Mouse (Mus musculus) v-Abl transformed pro-B cells (cell line): ENCODE data around the gene Msh3.

ENCODE experiments used
- in situ Hi-C, 2 experiments: fragments of 400-800 bp; cut with MboI; formaldehyde crosslinking; loops; one replicate each; pipeline ENCODE4 v1.15.1; 2025; ENCODE audit not compliant: unreplicated experiment in 2 of 2

The Msh3 gene

DNA sequence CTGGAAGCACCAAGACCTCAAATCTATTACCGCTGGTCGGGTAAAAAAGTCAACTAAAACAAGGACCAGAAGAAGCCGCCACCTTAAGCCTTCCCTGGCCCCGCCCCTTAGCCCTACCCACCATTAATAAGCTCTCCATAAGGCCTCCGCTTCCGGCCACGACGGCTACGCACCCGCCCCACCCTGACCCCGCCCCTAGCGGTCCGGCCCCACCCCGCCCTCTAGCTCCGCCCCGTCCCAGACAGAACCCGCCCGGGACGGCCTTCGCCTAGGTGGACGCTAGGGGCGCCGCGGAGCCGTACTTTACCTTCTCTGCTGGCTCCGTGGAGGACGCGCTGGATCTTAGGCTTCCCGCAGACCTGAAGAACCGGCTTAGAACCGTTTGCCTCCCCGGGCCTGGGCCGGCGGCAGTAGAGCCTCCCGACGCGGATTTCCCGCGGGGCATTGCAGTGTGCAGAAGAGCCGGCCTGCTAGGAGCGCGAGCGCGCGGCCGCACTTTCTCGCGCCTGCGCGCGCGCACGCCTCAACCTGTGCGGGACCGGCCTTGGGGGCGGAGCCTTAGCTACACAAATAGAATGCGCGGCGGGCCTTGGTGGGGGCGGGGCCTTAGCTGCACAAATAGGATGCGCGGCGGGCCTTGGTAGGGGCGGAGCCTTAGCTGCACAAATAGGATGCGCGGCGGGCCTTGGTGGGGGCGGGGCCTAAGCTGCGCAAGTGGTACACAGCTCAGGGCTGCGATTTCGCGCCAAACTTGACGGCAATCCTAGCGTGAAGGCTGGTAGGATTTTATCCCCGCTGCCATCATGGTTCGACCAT, at the start of gene Msh3, which contains the start of gene Dhfr:
TSS of gene Msh3 (minus strand) at position 548 of the 816 bp plus-strand sequence.
TSS of gene Dhfr (plus strand) at position 271 of the 816 bp plus-strand sequence.
- in situ Hi-C loops = loop anchor here (5.0 to 25.0 kb wide), 5 partner anchors 128 to 970 kb away; partner anchors contain the start of genes Fam151b (in 2 of the 2) and Zcchc9 (in 1 of the 2)

DNA sequence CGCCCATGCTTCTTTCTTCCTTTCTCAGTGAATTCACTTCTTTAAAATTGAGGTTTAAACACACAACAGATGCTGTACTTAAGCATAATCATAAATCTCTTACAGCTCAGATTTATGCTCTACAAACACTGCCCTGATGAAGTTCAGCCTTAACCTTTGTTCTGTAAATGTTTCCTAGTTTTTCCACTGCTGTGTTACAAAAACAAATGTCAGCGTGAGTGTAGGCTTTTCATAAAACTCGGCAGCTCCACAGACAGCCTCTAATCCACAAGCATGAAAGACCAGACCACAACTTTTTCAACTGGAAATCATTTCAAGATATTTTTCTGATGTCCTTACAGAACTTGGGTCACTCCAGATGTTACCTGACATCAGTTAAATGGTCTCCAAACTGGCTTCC, 48.7 kb upstream of the Msh3 start:
- in situ Hi-C loops = no loop called here

DNA sequence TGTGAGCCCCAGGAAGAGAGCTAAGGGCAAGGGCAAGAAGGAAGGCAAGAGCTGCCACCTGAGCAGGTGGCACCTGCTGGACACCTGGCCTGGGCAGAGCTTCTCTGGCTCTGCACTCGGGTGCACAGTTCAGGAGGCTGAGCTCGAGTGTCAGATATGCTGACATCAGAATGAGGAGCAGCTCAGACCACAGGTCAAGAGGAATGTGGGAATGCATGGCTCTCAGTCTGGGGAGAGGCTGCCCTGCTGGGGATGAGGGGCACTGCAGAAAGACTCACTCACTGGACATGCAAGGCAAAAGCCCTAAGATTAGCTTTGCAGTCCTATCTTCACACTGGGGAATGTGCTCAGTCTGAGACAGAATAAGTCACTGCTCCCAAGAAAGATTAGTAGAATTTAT, 47.3 kb upstream of the Msh3 start:
- in situ Hi-C loops = no loop called here

DNA sequence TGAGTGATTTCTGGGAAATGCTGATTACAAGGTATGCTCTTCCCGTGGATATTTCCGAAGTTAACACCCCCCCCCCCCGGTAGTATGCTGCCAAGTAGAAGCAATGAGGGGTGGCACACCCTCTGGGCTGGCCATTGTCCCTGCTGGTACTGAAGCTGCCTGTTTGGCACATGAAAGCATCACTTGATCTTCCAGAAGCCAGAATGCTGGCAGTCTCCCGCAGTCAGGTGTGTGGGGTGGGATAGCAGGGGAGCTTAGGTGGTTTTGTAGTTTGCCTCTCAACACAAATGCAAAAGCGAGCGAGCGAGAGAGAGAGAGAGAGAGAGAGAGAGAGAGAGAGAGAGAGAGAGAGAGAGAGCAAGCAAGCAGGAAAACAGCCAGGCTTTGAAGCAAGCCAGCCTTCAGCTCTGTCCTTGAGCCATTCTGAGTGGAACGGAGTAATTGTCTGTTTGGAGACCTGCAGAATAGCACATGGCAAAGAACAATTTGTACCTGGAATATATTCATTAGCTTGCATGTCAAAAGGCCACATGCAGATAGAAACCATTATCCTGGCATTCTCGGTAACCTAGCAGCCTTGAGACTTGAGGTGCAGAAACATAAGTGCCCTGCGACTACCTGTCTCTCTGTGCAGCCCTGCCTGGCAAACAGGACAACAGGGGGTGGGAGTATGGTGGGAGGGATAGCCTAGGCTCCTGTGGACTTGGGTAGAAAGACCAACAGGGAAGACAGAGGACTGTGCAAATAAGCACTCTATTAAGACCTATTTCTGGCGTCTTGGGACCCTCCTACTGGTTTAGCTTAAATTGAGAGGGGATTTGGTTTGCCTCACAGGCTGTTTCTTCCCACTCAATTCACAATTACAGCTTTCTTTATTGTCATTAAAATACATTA, 43.9 kb upstream of the Msh3 start:
- in situ Hi-C loops = no loop called here

DNA sequence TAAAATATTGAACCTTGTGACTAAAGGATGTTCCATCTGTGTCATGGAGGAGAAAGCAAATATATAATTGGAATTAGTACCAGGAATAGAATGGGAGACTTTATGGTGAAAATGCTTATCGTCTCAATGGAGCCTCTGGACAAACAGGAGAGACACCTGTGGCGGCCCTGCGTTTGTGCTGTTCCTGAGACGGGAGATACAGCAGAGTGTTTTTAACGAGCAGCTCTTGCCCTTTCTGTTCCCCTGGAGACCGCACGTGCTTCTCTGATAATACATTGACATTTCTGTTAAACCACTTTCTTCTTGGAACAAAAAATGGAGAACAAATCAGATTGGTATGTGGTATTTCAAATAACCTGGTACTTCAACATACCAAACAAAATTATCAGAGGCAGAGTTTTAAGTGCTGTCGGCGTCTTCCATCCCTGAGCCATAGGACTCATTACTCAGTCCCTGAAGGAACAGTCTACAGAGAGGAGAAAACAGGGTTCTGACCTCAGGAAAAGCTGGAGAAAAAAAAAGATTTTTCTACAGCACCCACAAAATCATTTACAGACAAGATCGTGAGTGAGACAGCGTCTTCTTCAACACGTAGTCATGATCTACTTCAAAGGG, 38.4 kb upstream of the Msh3 start:
- in situ Hi-C loops = no loop called here

DNA sequence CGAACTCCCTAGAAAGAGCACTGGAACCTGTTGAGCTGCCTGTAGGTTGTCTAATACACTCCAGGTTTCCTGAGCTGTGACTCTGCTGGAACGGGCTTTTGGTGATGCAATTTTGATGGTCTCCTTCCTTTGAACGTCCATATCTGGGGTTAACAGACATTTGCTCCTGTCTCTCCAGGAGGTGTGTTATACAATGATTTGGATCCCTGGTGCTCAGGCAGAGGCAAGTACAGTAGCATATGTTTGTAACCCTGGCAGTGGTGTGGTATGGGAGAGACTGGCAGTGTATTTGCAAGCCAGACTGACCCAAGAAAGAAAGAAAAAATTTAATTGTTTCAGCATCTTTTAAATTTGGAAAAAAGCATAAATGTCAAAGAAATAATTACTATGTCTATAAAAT, 32.6 kb upstream of the Msh3 start:
- in situ Hi-C loops = no loop called here

DNA sequence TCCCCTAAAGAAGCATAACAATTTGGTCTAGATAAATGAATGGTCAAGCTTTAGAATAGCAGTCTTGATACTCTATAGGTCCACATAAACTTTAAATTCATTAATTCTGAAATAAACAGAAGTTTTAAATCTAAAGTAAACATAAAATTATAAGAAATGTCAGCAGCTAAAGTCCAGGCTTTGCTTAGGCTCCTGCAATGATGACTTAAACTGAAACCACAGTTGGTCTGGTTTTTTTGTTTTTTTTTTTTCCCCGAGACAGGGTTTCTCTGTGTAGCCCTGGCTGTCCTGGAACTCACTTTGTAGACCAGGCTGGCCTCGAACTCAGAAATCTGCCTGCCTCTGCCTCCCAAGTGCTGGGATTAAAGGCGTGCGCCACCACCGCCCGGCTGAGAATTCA, 16.7 kb upstream of the Msh3 start:
- in situ Hi-C loops = loop anchor here in 1 of 2 experiments (25.0 kb wide), 1 partner anchor 616 kb away; no protein-coding TSS in a partner anchor

DNA sequence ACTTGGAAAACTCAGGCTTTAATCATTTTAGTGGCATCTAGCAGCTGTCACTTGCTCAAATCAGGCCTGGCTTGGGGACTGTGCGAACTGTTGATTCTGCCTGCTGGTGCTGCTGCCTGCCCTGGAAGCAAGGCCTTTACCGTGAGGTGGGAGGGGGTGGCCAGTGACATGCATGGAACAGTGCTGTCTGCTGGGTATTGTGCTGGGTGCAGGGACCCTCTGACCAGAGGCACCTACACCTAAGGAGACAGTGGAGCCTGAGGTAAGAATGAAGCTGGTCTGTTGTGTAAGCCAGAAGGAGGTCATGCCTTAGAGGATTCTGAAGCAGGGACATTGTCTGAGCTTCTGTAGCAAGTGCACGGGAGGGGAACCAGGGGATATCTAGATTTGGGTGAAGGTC, 16.0 kb upstream of the Msh3 start:
- in situ Hi-C loops = loop anchor here in 1 of 2 experiments (25.0 kb wide), 1 partner anchor 616 kb away; no protein-coding TSS in a partner anchor

DNA sequence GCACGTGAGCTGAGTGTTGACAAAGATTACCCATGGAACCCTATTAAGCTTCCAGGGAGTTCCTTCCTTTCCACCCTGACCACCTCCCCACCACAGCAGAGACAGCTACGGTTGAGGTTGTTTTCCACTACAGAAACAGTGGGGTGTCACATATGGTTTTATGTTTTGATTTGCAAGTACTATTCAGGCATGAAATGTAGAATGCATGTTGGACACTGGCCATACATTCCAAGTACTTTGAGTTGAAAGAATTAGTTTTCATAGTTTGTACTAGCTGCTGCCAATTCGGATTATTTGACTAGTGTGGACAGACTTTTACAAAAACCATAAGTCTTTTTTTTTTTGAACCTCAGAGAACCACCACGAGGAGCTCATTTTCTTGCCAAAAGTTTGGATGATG, 10.5 kb upstream of the Msh3 start:
- in situ Hi-C loops = loop anchor here in 1 of 2 experiments (25.0 kb wide), 1 partner anchor 622 kb away; no protein-coding TSS in a partner anchor

DNA sequence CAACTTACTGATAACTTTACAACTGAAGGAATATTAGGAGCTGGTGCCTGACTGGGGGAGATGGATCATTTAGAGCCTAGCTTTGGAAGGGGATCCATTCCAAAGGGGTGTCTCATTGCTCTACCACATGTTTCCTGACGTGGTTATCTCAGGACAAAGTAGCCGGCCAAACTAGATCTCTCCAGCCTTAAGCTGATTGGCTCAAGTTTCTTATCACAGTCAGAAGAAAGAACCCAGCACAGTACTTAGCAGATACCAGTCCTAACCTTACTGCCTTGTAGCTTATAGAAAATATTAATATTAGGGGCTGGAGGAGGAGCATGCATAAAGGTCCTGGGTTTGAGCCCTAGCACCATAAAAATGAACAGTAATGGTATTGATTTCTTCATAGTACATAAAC, 6.8 kb upstream of the Msh3 start:
- in situ Hi-C loops = loop anchor here in 1 of 2 experiments (25.0 kb wide), 1 partner anchor 626 kb away; no protein-coding TSS in a partner anchor

DNA sequence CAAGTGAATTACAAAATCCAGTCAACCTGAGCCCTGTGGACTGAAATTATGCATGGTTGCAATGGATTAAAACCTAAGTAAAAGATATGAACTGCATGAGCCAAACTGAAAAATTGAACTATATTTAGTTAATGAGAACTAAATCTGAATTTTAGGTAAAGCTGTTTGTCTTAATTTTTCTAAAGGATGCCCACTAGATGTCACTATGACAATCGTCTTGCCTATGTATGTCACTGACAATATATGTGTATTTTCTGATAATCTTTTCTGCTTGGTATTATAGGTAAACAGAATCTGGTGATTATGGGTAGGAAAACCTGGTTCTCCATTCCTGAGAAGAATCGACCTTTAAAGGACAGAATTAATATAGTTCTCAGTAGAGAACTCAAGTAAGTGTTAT, 2.8 kb upstream of the Msh3 start:
- in situ Hi-C loops = loop anchor here (5.0 to 25.0 kb wide), 5 partner anchors 125 to 967 kb away; partner anchors contain the start of genes Fam151b (in 2 of the 2) and Zcchc9 (in 1 of the 2)

DNA sequence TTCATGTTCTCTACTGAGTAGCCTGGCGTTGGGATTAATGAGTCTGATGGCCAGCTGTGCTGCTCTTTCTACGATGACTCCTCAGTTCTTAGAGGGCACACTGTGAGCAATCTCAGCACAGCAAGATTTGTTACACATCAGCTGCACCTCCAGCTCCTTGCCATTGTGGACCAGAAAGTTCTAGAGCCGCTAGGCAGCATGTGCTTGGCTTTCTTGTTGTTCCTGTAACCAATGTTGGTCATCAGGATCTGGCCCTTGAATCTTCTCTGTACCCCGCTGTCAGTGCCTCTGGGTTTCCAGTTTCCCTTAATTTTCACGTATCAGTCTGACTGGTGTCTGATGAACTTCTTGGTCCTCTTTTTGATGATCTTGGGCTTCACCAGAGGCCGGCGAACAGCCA, 1.6 kb upstream of the Msh3 start:
- in situ Hi-C loops = loop anchor here (5.0 to 25.0 kb wide), 5 partner anchors 126 to 968 kb away; partner anchors contain the start of genes Fam151b (in 2 of the 2) and Zcchc9 (in 1 of the 2)

DNA sequence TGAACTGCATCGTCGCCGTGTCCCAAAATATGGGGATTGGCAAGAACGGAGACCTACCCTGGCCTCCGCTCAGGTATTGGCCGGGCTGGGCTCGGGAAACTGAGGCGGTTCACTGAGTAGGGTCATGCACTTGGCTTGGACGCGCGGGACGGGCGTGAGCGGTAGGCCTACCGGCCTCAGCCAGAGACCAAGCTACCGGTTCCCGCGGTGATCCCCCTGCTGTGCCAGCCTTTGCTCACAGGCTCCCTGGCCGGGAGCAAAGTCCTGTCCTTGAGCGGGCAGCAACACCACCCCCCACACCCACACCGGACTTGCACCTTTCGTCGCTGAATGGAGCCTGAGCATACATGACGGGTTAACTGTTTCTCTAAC, 455 bp upstream of the Msh3 start:
- in situ Hi-C loops = loop anchor here (5.0 to 25.0 kb wide), 5 partner anchors 127 to 970 kb away; partner anchors contain the start of genes Fam151b (in 2 of the 2) and Zcchc9 (in 1 of the 2)

DNA sequence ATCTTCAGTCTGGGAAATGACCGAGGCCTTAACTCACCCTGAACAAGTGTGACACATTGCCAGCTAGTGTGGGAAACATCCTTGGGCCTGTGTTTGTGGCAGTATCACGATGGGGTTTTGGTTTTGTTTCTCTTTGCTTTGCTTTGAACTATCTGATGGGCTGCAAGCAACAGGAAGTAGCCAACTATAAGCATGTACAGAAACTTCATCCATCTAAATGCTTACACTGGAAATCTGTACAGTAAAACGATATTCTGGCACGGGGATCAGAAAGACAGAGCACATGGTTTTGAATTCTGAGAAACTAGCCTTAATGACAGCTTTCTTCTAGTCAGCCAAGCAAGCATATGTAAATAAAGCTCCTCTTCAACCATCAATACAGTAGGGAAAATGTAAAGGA, 847 bp downstream of the Msh3 start:
- in situ Hi-C loops = loop anchor here in 1 of 2 experiments (10.0 to 25.0 kb wide), 3 partner anchors 549 to 971 kb away; partner anchors contain the start of gene Zcchc9

DNA sequence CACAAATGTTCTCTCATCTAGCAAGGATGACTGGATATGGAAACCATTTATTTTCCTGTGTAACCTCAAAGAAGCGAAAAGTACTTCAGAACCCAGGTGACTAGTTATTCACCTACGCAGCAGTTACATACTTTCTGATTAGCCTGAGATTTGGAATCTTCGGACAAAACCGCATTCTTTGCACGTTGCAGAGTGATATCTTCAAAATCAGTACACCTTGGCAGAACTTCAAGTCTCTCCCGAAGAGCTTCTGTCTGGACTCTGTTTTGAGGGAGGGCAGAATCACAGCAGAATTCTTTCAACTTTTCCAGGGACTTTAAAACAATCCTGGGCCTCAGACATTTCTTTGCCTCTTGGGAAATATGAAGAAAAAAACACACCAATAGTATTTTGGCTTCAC, 3.7 kb downstream of the Msh3 start:
- in situ Hi-C loops = loop anchor here in 1 of 2 experiments (10.0 to 25.0 kb wide), 3 partner anchors 546 to 974 kb away; partner anchors contain the start of gene Zcchc9

DNA sequence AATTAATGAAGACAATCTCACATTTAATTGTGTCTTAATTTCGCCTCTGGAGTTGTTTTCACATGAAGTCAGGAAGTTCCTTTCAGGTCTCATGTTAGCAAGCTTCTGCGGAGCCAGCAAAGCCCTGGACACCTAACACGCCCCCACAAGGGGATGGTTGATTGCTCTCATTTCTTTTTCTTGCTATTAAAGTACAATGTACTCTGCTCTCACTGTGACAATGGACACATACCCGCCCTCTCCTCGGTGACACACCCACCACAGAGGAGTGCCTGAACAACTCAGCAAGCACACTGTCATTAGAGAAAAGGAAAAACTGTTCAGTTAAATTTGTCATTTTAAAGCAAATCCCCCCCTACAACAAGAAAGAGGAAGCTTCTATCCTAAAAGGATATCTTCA, 8.5 kb downstream of the Msh3 start:
- in situ Hi-C loops = loop anchor here in 1 of 2 experiments (25.0 kb wide), 1 partner anchor 1409 kb away; no protein-coding TSS in a partner anchor

DNA sequence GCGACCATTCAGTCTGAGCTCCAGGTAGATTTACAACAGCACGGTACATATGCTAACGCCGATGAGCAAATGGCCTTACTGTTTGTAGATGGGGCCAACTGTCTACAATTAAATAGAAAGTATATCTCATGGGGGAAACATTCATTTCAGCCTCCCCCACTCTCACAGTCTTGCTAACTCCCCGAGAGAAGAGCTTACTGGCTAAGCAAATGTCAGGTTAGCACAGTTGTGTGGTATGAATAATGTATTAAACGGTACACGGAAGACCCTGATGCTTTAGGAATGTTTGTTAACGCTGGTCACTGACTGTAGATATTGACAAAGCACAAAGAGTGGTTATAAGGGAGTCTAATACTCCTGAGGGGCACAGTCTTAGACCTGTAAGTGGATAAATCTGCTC, 10.8 kb downstream of the Msh3 start:
- in situ Hi-C loops = loop anchor here in 1 of 2 experiments (25.0 kb wide), 1 partner anchor 1407 kb away; no protein-coding TSS in a partner anchor

DNA sequence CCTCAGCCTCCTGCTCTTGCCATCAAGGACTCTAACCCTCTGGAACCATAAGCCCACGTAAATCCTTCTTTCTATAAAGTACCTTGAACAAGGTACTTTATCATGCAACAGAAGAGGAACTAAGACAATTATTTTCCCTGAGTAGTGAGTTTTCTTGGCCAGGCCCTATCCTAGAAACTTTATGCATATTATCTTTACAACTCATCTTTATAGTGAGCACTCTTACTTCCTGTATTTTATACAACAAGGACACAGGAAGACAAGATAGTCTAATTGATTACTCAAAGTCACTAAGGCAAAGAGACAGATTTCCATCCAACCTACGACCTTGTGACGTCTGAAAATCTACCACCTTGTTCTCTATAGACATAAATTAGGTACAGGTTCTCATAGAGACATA, 15.0 kb downstream of the Msh3 start:
- in situ Hi-C loops = loop anchor here (5.0 to 25.0 kb wide), 3 partner anchors 432 to 1415 kb away; partner anchors contain the start of gene Rps23 (in 1 of the 2)

DNA sequence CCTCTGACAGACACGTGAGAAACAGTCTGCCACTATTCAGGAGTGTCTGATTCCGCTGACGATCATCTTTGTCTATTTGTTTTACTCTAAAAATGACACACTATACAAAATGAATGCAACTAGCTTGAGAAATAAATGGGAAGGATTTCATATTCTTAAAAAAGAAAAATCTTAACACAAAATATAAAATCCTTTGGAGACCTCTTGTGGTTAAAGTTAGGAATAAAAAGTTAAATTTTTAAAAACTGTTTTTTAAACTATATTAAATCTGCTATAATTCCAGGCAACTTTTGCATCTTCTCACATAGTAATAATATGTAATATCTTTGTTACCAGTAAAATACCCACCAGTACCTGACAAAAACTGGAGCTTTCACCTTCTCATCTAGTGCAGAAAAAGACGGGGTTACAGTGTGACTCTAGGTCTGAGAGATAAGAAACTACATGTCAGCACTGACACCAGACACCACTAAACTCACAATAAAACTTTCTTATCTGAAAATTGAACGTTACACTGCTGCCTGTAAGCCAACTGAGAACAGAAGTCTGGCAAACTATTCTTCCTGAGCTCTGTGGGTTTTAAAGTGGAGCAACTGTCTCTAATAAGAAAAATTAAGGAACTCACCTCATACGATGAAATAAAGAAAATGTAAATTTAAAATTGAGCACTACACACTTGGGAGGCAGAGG, 16.9 kb downstream of the Msh3 start:
- in situ Hi-C loops = loop anchor here (5.0 to 25.0 kb wide), 3 partner anchors 431 to 1413 kb away; partner anchors contain the start of gene Rps23 (in 1 of the 2)
